Mouse (Mus musculus): ENCODE results near the gene Fggy. TPM values are rescaled to one million over a fixed set of nuclear protein-coding genes. Genes with fewer than 3 reads are reported as not detected.

Gene Fggy
- polyA plus RNA-seq, 1 experiment: 5.7 TPM

DNA sequence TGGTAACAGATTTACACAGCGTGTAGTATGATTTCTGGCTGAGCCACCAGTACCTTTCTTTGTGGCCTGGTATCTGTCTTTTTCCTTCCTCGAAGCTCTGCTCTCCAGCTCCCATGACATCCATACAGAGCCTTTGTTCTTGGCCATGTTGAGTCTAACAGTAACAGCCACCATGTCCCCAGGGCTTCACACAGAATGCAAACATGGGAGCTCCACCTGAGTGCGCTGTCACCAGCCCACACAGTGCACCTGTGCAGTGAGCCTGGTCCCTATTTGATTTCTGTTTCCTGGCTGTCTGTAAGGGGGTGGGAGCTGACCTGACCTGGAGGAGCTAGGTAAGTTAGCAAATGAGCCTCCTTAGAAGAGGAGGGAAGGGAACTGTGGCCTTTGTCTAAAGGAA, 290.4 kb downstream of the Fggy start:
- Histone ChIP-seq H3K27me3 (ENCODE audit: control insufficient read depth, insufficient read depth, low read length) (no peaks in the 10 kb centered on the region), H3K4me1 (ENCODE audit: control insufficient read depth, insufficient read depth, low read length) (no peaks in the 10 kb centered on the region), H3K27ac (ENCODE audit: control insufficient read depth, insufficient read depth, low read depth, low read length) (no peak overlapping the region), H3K36me3 (ENCODE audit: control insufficient read depth, insufficient read depth, low read length) (no peaks in the 10 kb centered on the region), H3K4me3 (ENCODE audit: control insufficient read depth, low read depth, low read length) (no peak overlapping the region)
- no peak for TF ChIP-seq CTCF (IDR thresholded peaks at IDR 0.05; ENCODE audit: control insufficient read depth, insufficient read depth, insufficient replicate concordance, low read depth, low read length)
- TF ChIP-seq POLR2A (IDR thresholded peaks at IDR 0.05; ENCODE audit: control insufficient read depth, low read depth, low read length): no peak

DNA sequence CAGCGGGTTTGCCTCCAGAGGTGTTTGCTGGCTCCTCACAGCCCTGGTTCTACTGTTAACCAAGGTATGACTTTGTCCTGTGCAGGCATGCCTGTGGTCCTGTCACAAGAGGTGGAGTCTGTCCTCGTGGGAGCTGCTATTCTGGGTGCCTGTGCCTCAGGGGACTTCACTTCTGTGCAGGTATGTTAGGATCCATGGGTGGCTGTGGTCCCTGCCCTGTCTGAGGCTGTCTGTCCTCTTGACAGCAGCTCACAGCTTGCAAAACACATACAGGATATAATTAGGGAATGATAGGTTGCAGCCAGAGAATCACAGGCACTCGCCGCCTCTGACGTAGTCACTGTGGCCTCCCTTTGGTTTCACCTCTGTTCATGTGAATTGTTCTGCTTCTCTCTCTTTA, 292.2 kb downstream of the Fggy start:
- Histone ChIP-seq H3K4me3 (ENCODE audit: control insufficient read depth, low read depth, low read length) (no peak overlapping the region), H3K4me1 (ENCODE audit: control insufficient read depth, insufficient read depth, low read length) (no peaks in the 10 kb centered on the region), H3K27ac (ENCODE audit: control insufficient read depth, insufficient read depth, low read depth, low read length) (no peak overlapping the region), H3K36me3 (ENCODE audit: control insufficient read depth, insufficient read depth, low read length) (no peaks in the 10 kb centered on the region), H3K27me3 (ENCODE audit: control insufficient read depth, insufficient read depth, low read length) (no peaks in the 10 kb centered on the region)
- TF ChIP-seq POLR2A (IDR thresholded peaks at IDR 0.05; ENCODE audit: control insufficient read depth, low read depth, low read length): no peak
- TF ChIP-seq CTCF (IDR thresholded peaks at IDR 0.05; ENCODE audit: control insufficient read depth, insufficient read depth, insufficient replicate concordance, low read depth, low read length): no peak

DNA sequence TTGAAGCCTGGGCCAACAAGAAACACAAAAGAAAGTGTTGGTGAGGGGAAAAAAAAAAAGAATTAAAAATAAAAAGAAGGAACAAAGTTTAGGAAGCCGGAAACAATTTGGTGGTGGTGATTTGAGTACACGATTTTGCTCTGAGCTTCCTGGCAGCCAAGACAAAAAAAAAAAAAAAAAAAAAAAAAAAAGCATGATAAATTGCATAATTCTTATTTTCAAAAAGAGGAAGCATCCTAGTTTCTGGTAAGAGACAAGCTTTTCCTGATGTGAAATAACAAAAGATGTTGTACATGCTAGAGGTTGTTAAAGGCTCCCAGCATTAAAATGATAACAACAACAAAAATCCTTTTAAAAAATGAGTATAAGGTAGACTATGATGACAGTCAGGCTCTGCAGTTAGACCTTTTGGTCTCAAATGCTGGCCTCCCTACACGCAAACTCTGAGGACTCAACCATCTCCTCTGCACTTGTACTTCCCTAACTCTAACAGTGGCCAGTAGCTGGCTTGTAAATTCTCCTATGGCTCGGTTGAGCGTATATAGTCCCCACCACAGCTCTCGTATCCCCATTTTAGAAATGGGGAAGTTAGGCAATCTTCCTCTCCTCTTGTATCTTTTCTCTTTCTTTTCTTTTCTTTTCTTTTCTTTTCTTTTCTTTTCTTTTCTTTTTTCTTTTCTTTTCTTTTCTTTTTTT, 292.9 kb downstream of the Fggy start:
- H3K4me3 ChIP-seq (ENCODE audit: control insufficient read depth, low read depth, low read length): no peak overlapping the region

DNA sequence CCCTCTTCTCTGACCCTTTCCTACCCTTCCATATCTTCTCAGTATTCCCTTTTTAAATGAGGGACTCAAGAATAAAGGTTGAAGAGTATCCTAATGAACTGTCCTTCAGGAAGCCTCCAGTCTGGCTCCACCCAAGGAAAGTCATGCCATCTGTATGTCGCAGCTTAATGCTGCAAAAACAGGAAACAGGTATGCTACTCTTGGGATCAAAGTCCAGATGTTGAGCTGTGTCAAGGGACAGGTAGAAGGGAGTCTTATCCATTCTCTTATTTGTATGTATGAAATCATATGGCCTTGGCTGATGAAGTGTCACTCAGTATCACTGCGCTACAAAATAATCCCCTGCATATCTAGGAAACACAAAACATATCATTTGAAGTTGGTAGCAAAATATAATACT, 294.9 kb downstream of the Fggy start:
- no peak for TF ChIP-seq CTCF (IDR thresholded peaks at IDR 0.05; ENCODE audit: control insufficient read depth, insufficient read depth, insufficient replicate concordance, low read depth, low read length)
- TF ChIP-seq POLR2A (IDR thresholded peaks at IDR 0.05; ENCODE audit: control insufficient read depth, low read depth, low read length): no peak
- Histone ChIP-seq H3K4me3 (ENCODE audit: control insufficient read depth, low read depth, low read length) (no peak overlapping the region), H3K27me3 (ENCODE audit: control insufficient read depth, insufficient read depth, low read length) (no peaks in the 10 kb centered on the region), H3K4me1 (ENCODE audit: control insufficient read depth, insufficient read depth, low read length) (no peaks in the 10 kb centered on the region), H3K27ac (ENCODE audit: control insufficient read depth, insufficient read depth, low read depth, low read length) (no peak overlapping the region), H3K36me3 (ENCODE audit: control insufficient read depth, insufficient read depth, low read length) (no peaks in the 10 kb centered on the region)

More for the DNA sequence above, 292.9 kb downstream of the Fggy start:
- Histone ChIP-seq H3K27me3 (ENCODE audit: control insufficient read depth, insufficient read depth, low read length) (no peaks in the 10 kb centered on the region), H3K36me3 (ENCODE audit: control insufficient read depth, insufficient read depth, low read length) (no peaks in the 10 kb centered on the region), H3K4me1 (ENCODE audit: control insufficient read depth, insufficient read depth, low read length) (no peaks in the 10 kb centered on the region), H3K27ac (ENCODE audit: control insufficient read depth, insufficient read depth, low read depth, low read length) (no peak overlapping the region)
- no peak for TF ChIP-seq CTCF (IDR thresholded peaks at IDR 0.05; ENCODE audit: control insufficient read depth, insufficient read depth, insufficient replicate concordance, low read depth, low read length)
- no peak for TF ChIP-seq POLR2A (IDR thresholded peaks at IDR 0.05; ENCODE audit: control insufficient read depth, low read depth, low read length)

DNA sequence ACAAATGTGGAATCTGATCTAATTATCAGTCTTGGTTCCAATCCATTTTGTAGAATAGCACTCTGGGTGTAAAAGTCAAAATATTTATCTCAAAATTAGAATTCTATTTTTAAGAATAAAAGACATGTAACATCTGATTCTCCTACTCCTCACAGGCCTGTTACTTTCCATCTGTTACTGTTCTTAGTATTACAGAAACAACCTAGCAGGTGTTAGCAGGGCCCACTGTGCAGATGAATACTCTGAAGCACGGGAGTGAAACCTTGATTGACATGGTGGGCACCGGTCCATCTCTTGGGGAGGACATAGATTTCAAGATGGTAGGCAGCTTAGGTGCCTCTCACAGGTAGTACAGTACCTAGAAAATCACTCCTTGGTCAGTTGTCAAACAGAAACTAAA, 298.7 kb downstream of the Fggy start:
- H3K36me3 ChIP-seq (ENCODE audit: control insufficient read depth, insufficient read depth, low read length): no peaks in the 10 kb centered on the region
- no peak for TF ChIP-seq CTCF (IDR thresholded peaks at IDR 0.05; ENCODE audit: control insufficient read depth, insufficient read depth, insufficient replicate concordance, low read depth, low read length)
- TF ChIP-seq POLR2A (IDR thresholded peaks at IDR 0.05; ENCODE audit: control insufficient read depth, low read depth, low read length): no peak
- H3K27ac ChIP-seq (ENCODE audit: control insufficient read depth, insufficient read depth, low read depth, low read length): no peak overlapping the region
- H3K4me3 ChIP-seq (ENCODE audit: control insufficient read depth, low read depth, low read length): no peak overlapping the region
- no peaks in the 10 kb centered on the region for H3K27me3 ChIP-seq (ENCODE audit: control insufficient read depth, insufficient read depth, low read length)
- no peaks in the 10 kb centered on the region for H3K4me1 ChIP-seq (ENCODE audit: control insufficient read depth, insufficient read depth, low read length)

DNA sequence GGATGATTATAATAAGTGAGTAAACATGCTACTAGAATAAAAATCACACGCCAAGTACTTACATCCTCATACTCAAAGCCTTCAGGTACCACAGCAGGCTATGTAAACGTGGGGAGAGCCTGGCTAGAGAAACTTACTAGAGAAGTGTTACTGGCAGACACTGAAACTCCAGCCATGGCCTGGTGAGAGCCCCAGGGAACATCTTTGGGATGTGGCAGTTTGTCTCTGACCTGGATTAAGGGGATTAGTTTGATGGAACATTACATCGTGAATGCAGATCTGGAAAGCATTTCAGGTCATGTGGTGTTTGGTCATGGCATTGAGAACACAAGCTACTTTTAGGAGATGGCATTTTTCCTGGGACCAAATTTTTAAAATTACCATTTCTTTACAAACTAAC, 303.3 kb downstream of the Fggy start:
- Histone ChIP-seq H3K36me3 (ENCODE audit: control insufficient read depth, insufficient read depth, low read length) (no peaks in the 10 kb centered on the region), H3K4me3 (ENCODE audit: control insufficient read depth, low read depth, low read length) (no peak overlapping the region), H3K27ac (ENCODE audit: control insufficient read depth, insufficient read depth, low read depth, low read length) (no peak overlapping the region), H3K27me3 (ENCODE audit: control insufficient read depth, insufficient read depth, low read length) (no peaks in the 10 kb centered on the region), H3K4me1 (ENCODE audit: control insufficient read depth, insufficient read depth, low read length) (no peaks in the 10 kb centered on the region)
- TF ChIP-seq CTCF (IDR thresholded peaks at IDR 0.05; ENCODE audit: control insufficient read depth, insufficient read depth, insufficient replicate concordance, low read depth, low read length): no peak
- no peak for TF ChIP-seq POLR2A (IDR thresholded peaks at IDR 0.05; ENCODE audit: control insufficient read depth, low read depth, low read length)

DNA sequence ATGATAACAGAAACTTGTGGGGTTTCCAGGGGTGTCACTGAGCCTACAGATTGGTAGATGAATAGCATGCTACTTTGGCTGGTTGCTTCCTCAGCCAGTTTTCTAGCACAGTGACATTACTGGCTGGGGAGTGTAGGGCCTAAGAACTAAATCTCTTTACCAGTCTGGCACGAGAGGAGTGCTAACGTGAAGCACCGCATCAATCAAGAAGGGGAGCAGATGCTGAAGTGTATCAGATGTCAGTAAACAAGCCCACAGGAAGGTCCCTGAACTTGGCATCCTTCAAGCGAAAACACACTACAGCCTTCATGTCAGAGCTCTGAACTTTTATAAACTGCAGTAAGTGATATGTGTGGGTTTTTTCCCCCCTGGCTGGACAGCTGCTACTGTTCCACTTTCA, 303.8 kb downstream of the Fggy start:
- Histone ChIP-seq H3K27me3 (ENCODE audit: control insufficient read depth, insufficient read depth, low read length) (no peaks in the 10 kb centered on the region), H3K36me3 (ENCODE audit: control insufficient read depth, insufficient read depth, low read length) (no peaks in the 10 kb centered on the region), H3K27ac (ENCODE audit: control insufficient read depth, insufficient read depth, low read depth, low read length) (no peak overlapping the region), H3K4me1 (ENCODE audit: control insufficient read depth, insufficient read depth, low read length) (no peaks in the 10 kb centered on the region), H3K4me3 (ENCODE audit: control insufficient read depth, low read depth, low read length) (no peak overlapping the region)
- no peak for TF ChIP-seq CTCF (IDR thresholded peaks at IDR 0.05; ENCODE audit: control insufficient read depth, insufficient read depth, insufficient replicate concordance, low read depth, low read length)
- no peak for TF ChIP-seq POLR2A (IDR thresholded peaks at IDR 0.05; ENCODE audit: control insufficient read depth, low read depth, low read length)
